Mouse (Mus musculus): ENCODE measurements around the gene Prnd. TPM values are rescaled to one million over a fixed set of nuclear protein-coding genes. Genes with fewer than 3 reads are reported as not detected.

The Prnd gene
- polyA plus RNA-seq (2012; ENCODE audit: low replicate concordance) = not detected in 2 replicates

GRCm38 (mm10) chr2:131950598-131951095, at the start of gene Prnd:
Gene Prnd, plus strand, starts transcription at chr2:131950861.

DNA sequence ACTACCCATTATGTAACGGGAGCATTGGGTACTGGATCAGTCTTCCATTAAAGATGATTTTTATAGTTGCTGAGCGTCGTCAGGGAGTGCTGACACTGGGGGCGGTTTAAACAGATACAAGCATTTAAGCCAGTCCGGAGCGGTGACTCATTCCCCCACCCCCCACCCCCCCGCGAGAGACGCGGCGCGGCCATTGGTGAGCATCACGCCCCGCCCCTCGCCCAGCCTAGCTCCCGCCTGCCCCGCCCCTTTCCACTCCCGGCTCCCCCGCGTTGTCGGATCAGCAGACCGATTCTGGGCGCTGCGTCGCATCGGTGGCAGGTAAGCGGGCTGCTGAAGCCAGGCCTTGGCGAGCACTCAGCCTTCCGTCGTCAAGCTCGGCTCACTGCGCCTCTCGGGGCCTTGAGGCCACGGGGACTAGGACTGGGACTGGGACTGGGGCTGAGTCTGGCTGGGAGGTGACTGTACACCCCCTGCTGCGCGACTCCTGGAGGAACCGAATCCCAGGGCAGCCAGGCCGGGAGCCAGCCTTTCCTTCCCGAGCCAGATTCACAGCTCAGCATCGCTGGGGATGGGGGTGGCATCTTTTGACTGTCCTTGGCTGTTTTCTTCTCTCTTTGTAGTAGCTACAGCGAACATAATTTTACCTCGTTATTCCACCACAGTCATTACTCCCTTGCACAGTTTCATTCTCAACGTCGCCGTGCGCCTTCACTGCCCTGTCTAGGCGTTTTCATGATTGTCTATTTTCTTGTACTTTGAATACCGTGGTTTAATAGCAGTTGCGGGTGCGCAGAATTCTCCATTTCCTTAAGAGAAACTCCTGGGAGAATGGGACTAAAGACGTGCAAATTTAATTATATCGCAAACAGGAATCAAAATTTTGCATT, 40.7 kb upstream of the Prnd start, which contains the start of the genes Prnp and Prn:
TSS of gene Prnp (plus strand) at position 246 of the 890 bp plus-strand sequence.
TSS of gene Prn (plus strand) at position 275 of the 890 bp plus-strand sequence.

Other genes starting within 250 kb of the Prnd start
- gene Erv3, start 91.1 kb upstream of the Prnd start, polyA plus RNA-seq (2012; ENCODE audit: low replicate concordance) = not detected in 2 replicates
- gene Prnp, start 40.9 kb upstream of the Prnd start, polyA plus RNA-seq (2012; ENCODE audit: low replicate concordance) = 9.8 and 15.0 TPM in 2 replicates
- gene Prn, start 40.9 kb upstream of the Prnd start, polyA plus RNA-seq (2012; ENCODE audit: low replicate concordance) = not detected in 2 replicates
- gene Rassf2, start 79.4 kb downstream of the Prnd start, polyA plus RNA-seq (2012; ENCODE audit: low replicate concordance) = 76.8 and 144 TPM in 2 replicates
- 3.9 and 10.8 TPM in 2 replicates for gene Slc23a2, start 194.2 kb downstream of the Prnd start, polyA plus RNA-seq (2012; ENCODE audit: low replicate concordance)